23 mouse cellular contexts compared by ENCODE assay signal in the genomic region with DNA sequence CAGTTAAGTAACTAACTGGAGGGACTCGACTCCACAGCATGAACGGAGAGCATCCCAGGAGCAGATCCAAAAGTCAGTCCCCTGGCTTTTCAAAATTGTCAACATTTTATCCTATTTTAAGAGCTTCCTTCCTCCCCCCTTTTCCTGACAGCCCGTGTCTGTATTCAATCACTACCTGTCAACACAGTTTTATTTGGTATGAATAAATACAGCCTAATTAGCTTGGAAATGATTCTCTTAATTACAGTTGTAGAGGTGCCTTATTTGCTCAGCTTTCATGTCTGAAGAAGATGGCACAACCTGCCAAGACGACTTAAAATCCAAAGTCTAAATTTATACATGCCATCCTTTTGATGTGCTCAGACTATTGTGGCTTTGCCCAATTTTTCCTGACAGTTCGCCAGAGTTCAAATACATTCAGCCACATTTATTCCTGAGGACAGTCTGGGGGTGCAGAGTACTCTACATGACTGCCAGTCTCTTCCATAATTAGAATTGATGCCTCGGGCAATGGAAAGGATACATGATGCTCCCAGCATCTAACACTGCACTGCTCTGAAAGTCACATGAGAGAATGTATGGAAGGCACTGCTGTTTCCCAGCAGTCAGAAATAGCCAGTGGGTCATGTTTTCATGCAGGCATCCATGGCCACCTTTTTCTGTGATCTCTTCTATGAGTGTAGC.
A peak's percentile ranks its signal among the peaks of the same experiment; 100 is the strongest.
DNase-seq lines count a peak whose midpoint lies in the region; ATAC-seq lines count a peak whose summit lies in the region.
"Had no signal": no experiment of that assay in that cellular context is flagged by ENCODE, and none has a peak within 500 bp of the region (broad histone marks: within the 10 kb centered on the region; RNA-seq: fewer than 3 reads in every experiment).

No protein-coding gene starts in this region.

- DNase-seq in forebrain, embryonic 10.5 days (ENCODE audit: extremely low spot score, low spot score) = no peak
- no peak for DNase-seq in hindbrain, embryonic 11.5 days (ENCODE audit: low spot score)
- DNase-seq in brain, embryonic 18.5 days (ENCODE audit: low read depth, low spot score) = peak; percentile 12
- DNase-seq: adrenal gland, postnatal 14 days; cerebellum, adult 11 months; gastrocnemius, postnatal 14 days; heart, adult 18-20 months; kidney, adult 2 months; layer of hippocampus, adult 9-11 months; lung, adult 18-20 months; lung, postnatal 14 days; thymus, postnatal 25 days had no signal

- no peaks in the 10 kb centered on the region for H3K4me1 ChIP-seq in forebrain, embryonic 13.5 days
- H3K4me1 ChIP-seq in forebrain, embryonic 10.5 days = no peaks in the 10 kb centered on the region
- no peaks in the 10 kb centered on the region for H3K4me1 ChIP-seq in hindbrain, embryonic 16.5 days (ENCODE audit: control insufficient read depth, insufficient read depth, low read depth, low read length)
- H3K4me1 ChIP-seq in hindbrain, embryonic 11.5 days (replicated peaks; ENCODE audit: control insufficient read depth, insufficient read depth, low read length) = no peaks in the 10 kb centered on the region
- no peaks in the 10 kb centered on the region for H3K4me1 ChIP-seq in midbrain, embryonic 16.5 days (ENCODE audit: control insufficient read depth, insufficient read depth, low read length)
- H3K4me1 ChIP-seq: heart, embryonic 13.5 days; limb, embryonic 13.5 days; liver, embryonic 12.5 days had no signal

- 72% methylated on average over 6 of the region's 6 CpGs for WGBS in forebrain, embryonic 13.5 days
- 80% methylated on average over 6 of the region's 6 CpGs for WGBS in forebrain, embryonic 10.5 days
- WGBS in hindbrain, embryonic 16.5 days = 65% methylated on average over 6 of the region's 6 CpGs
- 80% methylated on average over 6 of the region's 6 CpGs for WGBS in hindbrain, embryonic 11.5 days
- 53% methylated on average over 6 of the region's 6 CpGs for WGBS in midbrain, embryonic 16.5 days

- H3K4me3 ChIP-seq in forebrain, embryonic 13.5 days = no peak overlapping the region
- H3K4me3 ChIP-seq in forebrain, embryonic 10.5 days = no peak overlapping the region
- no peak overlapping the region for H3K4me3 ChIP-seq in hindbrain, embryonic 16.5 days (ENCODE audit: low read length)
- H3K4me3 ChIP-seq in hindbrain, embryonic 11.5 days (ENCODE audit: low read depth, low read length) = no peak overlapping the region
- H3K4me3 ChIP-seq in midbrain, embryonic 16.5 days (ENCODE audit: low read depth, low read length) = no peak overlapping the region
- H3K4me3 ChIP-seq: erythroblast, embryonic 14.5 days; heart, embryonic 13.5 days; limb, embryonic 13.5 days; liver, embryonic 12.5 days had no signal

- no peak overlapping the region for H3K4me2 ChIP-seq in forebrain, embryonic 13.5 days
- no peak overlapping the region for H3K4me2 ChIP-seq in hindbrain, embryonic 16.5 days (ENCODE audit: low read length)
- H3K4me2 ChIP-seq in hindbrain, embryonic 11.5 days (replicated peaks; ENCODE audit: low read depth, low read length) = no peak overlapping the region
- no peak overlapping the region for H3K4me2 ChIP-seq in midbrain, embryonic 16.5 days (ENCODE audit: low read length)
- H3K4me2 ChIP-seq: heart, embryonic 13.5 days; limb, embryonic 13.5 days; liver, embryonic 12.5 days had no signal

- no peak overlapping the region for H3K27ac ChIP-seq in forebrain, embryonic 13.5 days
- H3K27ac ChIP-seq in forebrain, embryonic 10.5 days = no peak overlapping the region
- H3K27ac ChIP-seq in hindbrain, embryonic 16.5 days (ENCODE audit: low read depth, low read length) = no peak overlapping the region
- H3K27ac ChIP-seq in hindbrain, embryonic 11.5 days (ENCODE audit: low read depth, low read length) = no peak overlapping the region
- no peak overlapping the region for H3K27ac ChIP-seq in midbrain, embryonic 16.5 days (ENCODE audit: low read length)
- H3K27ac ChIP-seq: heart, embryonic 13.5 days; kidney, postnatal 0 days; limb, embryonic 13.5 days; liver, embryonic 12.5 days had no signal

- H3K27me3 ChIP-seq in forebrain, embryonic 13.5 days = no peaks in the 10 kb centered on the region
- no peaks in the 10 kb centered on the region for H3K27me3 ChIP-seq in forebrain, embryonic 10.5 days (ENCODE audit: poor library complexity, severe bottlenecking)
- no peaks in the 10 kb centered on the region for H3K27me3 ChIP-seq in hindbrain, embryonic 16.5 days (replicated peaks; ENCODE audit: control insufficient read depth, insufficient read depth, low read length)
- H3K27me3 ChIP-seq in hindbrain, embryonic 11.5 days (ENCODE audit: control insufficient read depth, insufficient read depth, low read length) = no peaks in the 10 kb centered on the region
- no peaks in the 10 kb centered on the region for H3K27me3 ChIP-seq in midbrain, embryonic 16.5 days (ENCODE audit: control insufficient read depth, insufficient read depth, low read depth, low read length)
- H3K27me3 ChIP-seq: heart, embryonic 13.5 days; limb, embryonic 13.5 days; liver, embryonic 12.5 days had no signal

- H3K9me3 ChIP-seq in forebrain, embryonic 13.5 days (replicated peaks) = no peaks in the 10 kb centered on the region
- no peaks in the 10 kb centered on the region for H3K9me3 ChIP-seq in forebrain, embryonic 10.5 days
- H3K9me3 ChIP-seq in hindbrain, embryonic 16.5 days (ENCODE audit: control insufficient read depth, low read length) = no peaks in the 10 kb centered on the region
- H3K9me3 ChIP-seq in hindbrain, embryonic 11.5 days (ENCODE audit: control insufficient read depth, low read length) = no peaks in the 10 kb centered on the region
- H3K9me3 ChIP-seq in midbrain, embryonic 16.5 days (replicated peaks; ENCODE audit: control insufficient read depth, low read length, poor library complexity, severe bottlenecking) = no peaks in the 10 kb centered on the region
- H3K9me3 ChIP-seq: heart, embryonic 13.5 days; limb, embryonic 13.5 days; liver, embryonic 12.5 days had no signal

- H3K36me3 ChIP-seq in forebrain, embryonic 13.5 days (ENCODE audit: poor library complexity, severe bottlenecking) = no peaks in the 10 kb centered on the region
- no peaks in the 10 kb centered on the region for H3K36me3 ChIP-seq in forebrain, embryonic 10.5 days (replicated peaks)
- no peaks in the 10 kb centered on the region for H3K36me3 ChIP-seq in hindbrain, embryonic 16.5 days (ENCODE audit: control insufficient read depth, insufficient read depth, low read length)
- no peaks in the 10 kb centered on the region for H3K36me3 ChIP-seq in hindbrain, embryonic 11.5 days (ENCODE audit: control insufficient read depth, insufficient read depth, low read length)
- no peaks in the 10 kb centered on the region for H3K36me3 ChIP-seq in midbrain, embryonic 16.5 days (ENCODE audit: control insufficient read depth, insufficient read depth, low read length)
- H3K36me3 ChIP-seq: heart, embryonic 13.5 days; limb, embryonic 13.5 days; liver, embryonic 12.5 days had no signal

- H3K9ac ChIP-seq in forebrain, embryonic 13.5 days = no peak overlapping the region
- no peak overlapping the region for H3K9ac ChIP-seq in hindbrain, embryonic 16.5 days (ENCODE audit: low read depth, low read length)
- H3K9ac ChIP-seq in hindbrain, embryonic 11.5 days (ENCODE audit: low read depth, low read length) = no peak overlapping the region
- no peak overlapping the region for H3K9ac ChIP-seq in midbrain, embryonic 16.5 days (ENCODE audit: low read depth, low read length)
- H3K9ac ChIP-seq: heart, embryonic 13.5 days; limb, embryonic 13.5 days; liver, embryonic 12.5 days had no signal

- peak; percentile 72; the same call in 1 of the 2 replicates for ATAC-seq in forebrain, embryonic 13.5 days
- peak; percentile 60 for ATAC-seq in hindbrain, embryonic 16.5 days
- ATAC-seq in hindbrain, embryonic 11.5 days (ENCODE audit: low FRiP score) = no peak
- peak; percentile 93 for ATAC-seq in midbrain, embryonic 16.5 days
- no peak for ATAC-seq in megakaryocyte, adult 5-6 weeks (ENCODE audit: poor library complexity, severe bottlenecking)
- no peak for ATAC-seq in monocyte, adult 5-6 weeks (replicated peaks; ENCODE audit: insufficient number of reproducible peaks, low FRiP score, low TSS enrichment, poor library complexity, severe bottlenecking)
- ATAC-seq: inflammation-experienced regulatory T-cells, adult 6 months; liver, embryonic 12.5 days had no signal

Comparison
In these comparisons a context has a peak if more than half of its experiments do, and no peak if none do; other contexts are left out.
1. ATAC-seq: peak in forebrain, embryonic 13.5 days (single experiment), hindbrain, embryonic 16.5 days (single experiment) and midbrain, embryonic 16.5 days (single experiment); none in hindbrain, embryonic 11.5 days (single experiment), megakaryocyte, adult 5-6 weeks (single experiment) and monocyte, adult 5-6 weeks (single experiment).